Mouse (Mus musculus): ENCODE results near the gene Col7a1.

Col7a1 gene

DNA sequence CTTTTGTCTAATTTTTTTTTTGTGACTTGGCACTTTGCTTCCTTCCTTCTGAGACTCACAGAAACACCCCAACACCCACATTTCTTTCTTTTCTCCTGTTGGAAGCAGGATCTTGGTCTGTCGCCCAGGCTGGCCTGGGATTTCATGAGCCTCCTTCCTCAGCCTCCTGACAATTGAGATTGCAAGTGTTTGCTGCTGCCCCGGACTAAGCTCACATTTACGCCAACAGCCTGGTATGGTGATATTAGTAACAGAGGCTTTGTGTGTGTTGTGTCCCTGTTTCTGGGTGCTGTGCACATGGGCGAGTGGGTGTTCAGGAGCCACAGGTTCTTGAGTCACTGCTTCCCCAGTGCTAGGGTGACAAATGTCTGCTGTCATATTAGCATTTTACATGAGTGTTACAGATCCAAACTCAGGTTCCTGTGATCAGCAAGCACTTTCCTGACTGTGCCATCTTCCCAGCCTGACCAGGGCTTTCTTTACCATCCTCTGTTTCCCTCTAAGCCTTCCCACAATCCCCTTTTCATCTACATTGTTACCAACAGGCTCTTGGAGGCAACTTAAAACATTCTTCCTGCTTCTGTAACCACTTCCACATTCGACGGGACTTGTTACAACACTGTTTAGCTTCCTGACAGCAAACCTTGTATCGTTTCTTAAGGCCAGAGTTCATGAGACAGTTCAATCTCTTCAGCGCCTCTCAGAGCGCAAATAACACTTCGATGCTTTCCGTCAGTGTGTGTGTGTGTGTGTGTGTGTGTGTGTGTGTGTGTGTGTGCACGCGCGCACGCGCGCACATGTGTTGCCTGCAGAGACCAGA is 69.7 kb downstream of the Col7a1 start:
- peak; percentile 36 to 43 for DNase-seq

DNA sequence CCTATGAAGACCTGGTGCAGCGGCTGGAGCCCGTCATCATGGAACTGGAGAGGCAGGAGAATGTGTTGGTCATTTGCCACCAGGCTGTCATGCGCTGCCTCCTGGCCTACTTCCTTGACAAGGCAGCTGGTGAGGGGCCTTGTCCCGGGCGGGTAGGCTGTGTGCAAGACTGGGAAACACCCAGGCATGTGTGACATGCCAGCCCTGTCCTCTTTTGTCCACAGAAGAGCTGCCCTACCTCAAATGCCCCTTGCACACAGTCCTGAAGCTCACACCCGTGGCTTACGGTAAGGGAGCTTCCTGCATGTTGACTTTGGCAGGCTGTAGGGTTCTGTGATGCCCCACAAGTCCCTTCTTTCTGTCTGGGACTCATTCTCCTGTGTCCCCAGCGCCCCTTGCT is 74.1 kb downstream of the Col7a1 start:
- DNase-seq, result no peak

DNA sequence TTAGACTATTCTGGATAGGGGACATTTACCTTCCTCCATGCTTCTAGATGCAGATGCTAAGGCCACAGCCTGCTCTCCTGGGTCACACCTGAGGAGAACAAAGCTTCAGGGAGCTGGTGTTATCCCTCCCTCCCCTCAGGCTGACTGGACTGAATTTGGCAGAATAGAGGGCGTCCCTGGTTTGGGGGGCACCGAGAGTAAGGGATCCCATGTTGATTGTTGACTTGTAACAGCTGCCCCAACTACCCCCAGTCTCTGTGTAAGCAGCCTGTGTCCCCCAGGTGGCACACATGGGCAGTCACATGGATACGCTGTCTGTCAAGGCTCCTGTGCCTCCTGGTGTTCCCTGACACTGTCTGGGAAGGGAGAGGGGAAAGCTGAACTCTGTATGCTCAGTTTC is 75.0 kb downstream of the Col7a1 start:
- no peak for DNase-seq

GRCm38 (mm10) chr9:109028919-109029318 is 75.5 kb downstream of the Col7a1 start:
- no peak for DNase-seq

GRCm38 (mm10) chr9:109030312-109030711 is 76.9 kb downstream of the Col7a1 start:
- DNase-seq, result no peak

- DNase-seq, result no peak
These were observed 77.6 kb downstream of the Col7a1 start for GRCm38 (mm10) chr9:109031001-109031400.

DNA sequence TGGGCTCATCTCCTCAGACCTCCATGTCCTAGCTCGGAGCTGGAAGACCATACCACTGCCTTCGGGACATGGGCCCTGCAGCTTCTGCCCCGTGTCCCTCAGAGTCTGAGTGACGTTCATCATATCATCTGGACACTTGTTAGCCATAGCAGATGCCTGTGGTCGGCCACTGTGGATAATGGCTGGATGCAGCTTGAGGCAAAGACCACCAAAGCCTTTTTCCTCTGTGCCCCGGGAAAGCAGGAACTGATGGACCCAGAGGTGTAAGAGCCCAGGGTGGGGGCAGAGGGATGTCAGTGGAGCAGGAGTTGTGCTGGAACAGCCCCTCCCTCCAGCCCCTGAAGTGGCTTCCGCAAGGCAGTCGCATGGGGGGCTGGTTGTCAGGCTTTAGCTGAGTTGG is 78.3 kb downstream of the Col7a1 start:
- no peak for DNase-seq

DNA sequence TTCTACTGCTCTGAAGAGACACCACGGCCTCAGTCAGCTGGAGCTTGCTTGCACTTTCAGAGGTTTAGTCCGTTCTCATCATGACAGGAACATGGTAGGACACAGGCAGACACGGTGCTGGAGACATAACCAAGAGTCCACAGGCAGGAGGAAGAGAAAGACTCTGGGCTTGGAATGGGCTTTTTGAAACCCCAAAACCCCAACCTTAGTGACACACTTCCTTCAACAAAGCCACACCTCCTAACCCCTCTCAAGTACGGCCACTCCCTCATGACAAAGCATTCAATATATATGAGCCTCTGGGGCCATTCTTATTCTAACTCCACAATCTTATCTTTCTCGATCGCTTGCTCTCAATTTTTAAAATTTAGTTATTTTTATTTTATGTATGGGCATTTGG is 79.0 kb downstream of the Col7a1 start:
- no peak for DNase-seq

All from B cell, adult 2 months (primary cell).